Mouse (Mus musculus) heart, embryonic 13.5 days (tissue): ENCODE data around the gene 2900011O08Rik. TPM values are rescaled to one million over a fixed set of nuclear protein-coding genes. Genes with fewer than 3 reads are reported as not detected.

Experiments used
- ATAC-seq: fragments of 200-750 bp; cut with Nextera tagmentation; 2 replicates; pipeline ENCODE4 v1.8.0; 2017; ENCODE audit warnings: moderate TSS enrichment; ENCODE audit not compliant: insufficient number of reproducible peaks, low FRiP score, low TSS enrichment; ENCODE audit errors: extremely low read depth
- H3K27ac ChIP-seq: fragments of 300-500 bp; sonication (generic); replicated peaks from 2 replicates; pipeline ENCODE4 v1.5.1; 2015; ENCODE audit warnings: moderate library complexity, mild to moderate bottlenecking, inconsistent platforms
- H3K27me3 ChIP-seq: fragments of 300-500 bp; sonication (generic); replicated peaks from 2 replicates; pipeline ENCODE4 v1.6.1; 2015; ENCODE audit warnings: mild to moderate bottlenecking, inconsistent platforms
- H3K36me3 ChIP-seq: fragments of 300-500 bp; sonication (generic); 2 replicates; pipeline ENCODE4 v1.6.1; 2015; ENCODE audit warnings: mild to moderate bottlenecking, inconsistent platforms
- H3K4me1 ChIP-seq: fragments of 300-500 bp; sonication (generic); 2 replicates; pipeline ENCODE4 v1.6.1; 2015; ENCODE audit warnings: inconsistent platforms
- H3K4me2 ChIP-seq: fragments of 300-500 bp; sonication (generic); 2 replicates; pipeline ENCODE4 v1.6.1; 2015; ENCODE audit warnings: inconsistent platforms, mild to moderate bottlenecking, moderate library complexity
- H3K4me3 ChIP-seq: fragments of 300-500 bp; sonication (generic); 2 replicates; pipeline ENCODE4 v1.5.1; 2015; ENCODE audit warnings: moderate library complexity, mild to moderate bottlenecking, inconsistent platforms
- H3K9ac ChIP-seq: fragments of 300-500 bp; sonication (generic); 2 replicates; pipeline ENCODE4 v1.6.1; 2015; ENCODE audit warnings: inconsistent platforms, mild to moderate bottlenecking, moderate library complexity
- H3K9me3 ChIP-seq: fragments of 300-500 bp; sonication (generic); 2 replicates; pipeline ENCODE4 v1.6.1; 2016; ENCODE audit warnings: inconsistent platforms
- WGBS: fragments of 180-500 bp; shearing (Covaris S2); methylation state at CpG from one replicate; pipeline ENCODE4 v1.1.7; 2015; ENCODE audit warnings: mixed read lengths; 5-methylcytosine and 5-hydroxymethylcytosine counted together
- polyA plus RNA-seq: library from polyadenylated mRNA; unstranded; fragments of >200 nt; fragmentation: Nextera tagmentation; extraction: Ambion mirVana; gene quantifications from 2 replicates; pipeline ENCODE4 v1.2.1, GENCODE M21; 2015

The 2900011O08Rik gene
- polyA plus RNA-seq, result 1.2 and 1.3 TPM in 2 replicates

DNA sequence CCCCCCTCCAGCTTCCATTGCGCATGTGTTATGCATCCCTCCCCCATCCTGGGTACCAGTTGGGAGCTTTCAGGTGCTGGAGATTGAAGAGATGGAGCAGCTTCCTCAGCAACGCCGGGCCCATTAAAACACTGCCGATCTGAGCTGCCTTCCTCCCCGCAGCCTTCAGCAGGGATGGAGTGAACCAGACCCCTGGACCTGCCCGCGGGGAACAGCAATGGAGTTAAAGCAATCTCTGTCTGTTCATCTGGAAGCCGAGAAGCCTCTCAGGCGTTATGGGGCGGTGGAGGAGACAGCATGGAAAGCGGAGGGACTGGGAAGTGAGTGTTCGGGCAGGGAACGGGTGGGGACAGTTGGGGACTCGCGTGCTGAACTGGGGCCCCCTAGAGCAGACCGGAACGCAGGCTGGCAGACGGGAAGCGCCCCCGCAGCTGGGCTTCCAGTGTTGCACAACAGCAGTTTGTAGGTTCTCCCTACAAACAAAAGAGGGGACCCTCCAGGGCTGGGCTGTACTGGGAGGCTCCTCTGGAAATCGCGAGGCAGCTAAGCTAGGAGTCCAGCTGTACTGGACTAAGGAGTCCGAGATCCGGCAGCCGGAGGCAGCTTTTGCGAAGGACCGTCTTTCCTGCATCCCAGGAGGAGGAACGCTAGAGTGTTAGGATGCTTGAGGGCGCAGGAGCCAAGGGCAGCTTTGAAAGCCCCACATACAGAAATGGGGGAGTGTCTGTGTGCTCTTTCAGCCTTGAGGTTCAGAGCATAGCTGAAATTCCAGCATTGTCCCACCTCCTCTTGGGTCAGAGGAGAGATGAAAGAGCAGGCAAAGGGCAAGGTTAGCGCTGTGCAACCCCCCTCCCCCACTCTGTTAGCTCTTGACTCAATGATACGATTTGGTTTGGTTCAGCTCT is at the start of gene 2900011O08Rik, which contains the start of gene Ifitm7:
Gene 2900011O08Rik, plus strand, starts transcription at position 31 of the 905 bp plus-strand sequence.
Gene Ifitm7, minus strand, starts transcription at position 315 of the 905 bp plus-strand sequence.
- ATAC-seq, result no peak
- WGBS, result 1% methylated on average over 31 of the region's 31 CpGs
- H3K9ac ChIP-seq, result peak within 1 kb of the TSS; percentile 63

DNA sequence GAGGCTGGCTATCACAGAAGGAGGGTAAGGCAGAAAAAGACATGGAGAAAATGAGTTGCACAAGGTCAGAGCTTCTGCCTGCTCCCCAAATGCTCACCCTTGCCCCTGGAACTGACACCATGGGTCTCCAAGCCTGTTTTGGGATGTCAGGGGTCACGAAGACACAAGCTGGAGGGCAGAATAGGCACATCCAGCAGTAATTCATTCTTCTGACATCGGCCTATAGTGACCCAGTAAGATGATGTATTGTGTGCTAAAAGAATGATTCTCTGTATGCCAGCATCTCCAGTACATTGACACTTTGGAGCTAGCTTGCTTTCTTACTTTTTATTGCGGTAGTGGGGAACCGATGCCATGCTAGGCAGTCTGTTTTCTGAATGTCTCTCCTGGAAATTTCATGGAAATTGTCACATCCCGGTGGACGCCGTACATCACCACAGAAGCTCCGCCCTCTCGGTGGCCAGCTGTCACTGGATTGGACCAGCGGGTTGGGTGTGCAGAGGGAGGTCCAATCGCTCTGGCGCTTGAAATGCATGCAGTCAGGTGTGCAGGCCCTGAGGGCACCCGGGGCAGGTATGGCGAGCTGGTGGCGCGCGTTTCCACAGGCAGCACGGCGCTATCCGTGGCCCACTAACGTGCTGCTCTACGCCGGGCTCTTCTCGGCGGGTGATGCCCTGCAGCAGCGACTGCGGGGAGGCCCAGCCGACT is 46.1 kb upstream of the 2900011O08Rik start:
- Histone ChIP-seq H3K4me2 (peak overlapping the region; percentile 99), H3K36me3 (no peaks in the 10 kb centered on the region), H3K9ac (peak overlapping the region; percentile 79), H3K4me3 (peak overlapping the region; percentile 72), H3K27me3 (peaks cover 23% of the 10 kb centered on the region), H3K27ac (no peak overlapping the region), H3K4me1 (peaks cover 12% of the 10 kb centered on the region), H3K9me3 (no peaks in the 10 kb centered on the region)
- no peak for ATAC-seq
- WGBS, result 5% methylated on average over 28 of the region's 28 CpGs

More for the DNA sequence above, at the start of gene 2900011O08Rik, which contains the start of gene Ifitm7:
- Histone ChIP-seq H3K4me1 (peaks cover 8% of the 10 kb centered on the region), H3K4me3 (peak within 1 kb of the TSS; percentile 56), H3K36me3 (no peaks in the 10 kb centered on the region), H3K9me3 (no peaks in the 10 kb centered on the region), H3K4me2 (peak within 1 kb of the TSS; percentile 87), H3K27me3 (peaks cover 25% of the 10 kb centered on the region), H3K27ac (no peak within 1 kb of the TSS)

DNA sequence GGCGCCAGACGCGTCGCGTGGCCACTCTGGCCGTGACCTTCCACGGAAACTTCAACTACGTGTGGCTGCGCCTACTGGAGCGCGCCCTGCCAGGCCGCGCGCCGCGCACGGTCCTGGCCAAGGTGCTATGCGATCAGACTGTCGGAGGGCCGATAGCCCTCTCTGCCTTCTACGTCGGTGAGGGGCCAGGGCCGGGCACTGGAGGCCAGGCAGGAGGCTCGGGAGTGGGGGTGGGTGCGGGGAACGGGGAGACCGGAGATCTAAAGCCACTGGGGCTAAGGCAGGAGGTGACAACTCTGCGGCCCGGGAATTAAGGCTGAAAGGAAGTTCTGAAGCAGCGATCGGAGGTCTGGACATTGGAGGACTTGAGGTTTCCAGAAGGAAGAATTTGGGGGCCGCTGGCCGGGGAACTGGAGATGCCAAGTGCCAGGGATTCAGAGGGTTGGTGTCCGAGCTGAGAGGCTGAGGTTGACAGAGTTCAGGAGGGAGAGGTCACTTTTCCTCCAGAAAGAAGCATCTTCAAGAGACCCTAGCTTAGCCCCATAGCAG is 45.5 kb upstream of the 2900011O08Rik start:
- Histone ChIP-seq H3K36me3 (no peaks in the 10 kb centered on the region), H3K4me3 (peak overlapping the region; percentile 72), H3K4me2 (peak overlapping the region; percentile 99), H3K4me1 (peaks cover 12% of the 10 kb centered on the region), H3K27me3 (peaks cover 23% of the 10 kb centered on the region), H3K27ac (no peak overlapping the region), H3K9ac (peak overlapping the region; percentile 79), H3K9me3 (no peaks in the 10 kb centered on the region)
- WGBS, result 2% methylated on average over 34 of the region's 34 CpGs
- no peak for ATAC-seq

DNA sequence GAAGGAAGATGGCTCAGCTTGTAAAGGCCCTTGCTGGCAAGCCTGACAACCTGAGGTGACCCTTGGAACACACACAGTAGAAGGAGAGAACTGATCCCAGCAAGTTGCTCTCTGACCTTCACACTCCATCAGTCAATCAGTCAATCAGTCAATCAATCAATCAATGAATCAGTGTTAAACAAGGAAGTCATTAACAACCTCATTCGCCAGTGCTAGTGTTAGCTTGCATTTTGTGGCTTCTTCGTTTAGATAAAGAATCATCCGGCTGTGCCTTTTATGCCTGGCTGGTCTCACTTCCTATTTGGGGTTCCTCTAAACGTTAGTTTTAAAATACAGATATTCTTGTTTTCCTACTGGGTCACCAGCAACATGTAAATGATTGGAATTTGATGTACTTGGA is 42.2 kb upstream of the 2900011O08Rik start:
- WGBS, result 47% methylated on average over 4 of the region's 4 CpGs
- H3K9ac ChIP-seq, result no peak overlapping the region
- no peak overlapping the region for H3K4me3 ChIP-seq
- peaks cover 12% of the 10 kb centered on the region for H3K4me1 ChIP-seq
- no peaks in the 10 kb centered on the region for H3K36me3 ChIP-seq
- H3K27me3 ChIP-seq, result peaks cover 23% of the 10 kb centered on the region
- ATAC-seq, result no peak
- H3K9me3 ChIP-seq, result no peaks in the 10 kb centered on the region
- H3K4me2 ChIP-seq, result no peak overlapping the region
- no peak overlapping the region for H3K27ac ChIP-seq

DNA sequence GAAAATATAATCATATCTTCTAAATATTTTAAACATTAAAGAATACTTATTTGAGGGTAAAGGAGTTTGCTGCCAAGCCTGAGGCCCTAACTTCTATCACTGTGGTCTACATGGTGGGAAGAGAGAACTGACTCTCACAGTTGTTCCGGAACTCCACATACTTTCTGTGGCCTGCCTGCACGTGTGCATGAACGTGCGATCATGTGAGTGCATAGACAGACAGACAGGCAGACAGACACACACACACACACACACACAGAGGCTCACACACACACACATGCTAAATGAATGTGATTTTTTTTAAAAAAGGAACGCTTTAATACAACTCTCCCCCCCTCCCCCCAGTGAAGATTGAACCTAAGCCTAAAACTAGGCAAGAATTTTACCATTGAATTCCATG is 41.7 kb upstream of the 2900011O08Rik start:
- no peak overlapping the region for H3K4me3 ChIP-seq
- no peak overlapping the region for H3K27ac ChIP-seq
- H3K4me2 ChIP-seq, result no peak overlapping the region
- H3K9me3 ChIP-seq, result no peaks in the 10 kb centered on the region
- H3K36me3 ChIP-seq, result no peaks in the 10 kb centered on the region
- ATAC-seq, result no peak
- H3K4me1 ChIP-seq, result peaks cover 12% of the 10 kb centered on the region
- 67% methylated on average over 5 of the region's 5 CpGs for WGBS
- no peak overlapping the region for H3K9ac ChIP-seq
- H3K27me3 ChIP-seq, result peaks cover 23% of the 10 kb centered on the region

DNA sequence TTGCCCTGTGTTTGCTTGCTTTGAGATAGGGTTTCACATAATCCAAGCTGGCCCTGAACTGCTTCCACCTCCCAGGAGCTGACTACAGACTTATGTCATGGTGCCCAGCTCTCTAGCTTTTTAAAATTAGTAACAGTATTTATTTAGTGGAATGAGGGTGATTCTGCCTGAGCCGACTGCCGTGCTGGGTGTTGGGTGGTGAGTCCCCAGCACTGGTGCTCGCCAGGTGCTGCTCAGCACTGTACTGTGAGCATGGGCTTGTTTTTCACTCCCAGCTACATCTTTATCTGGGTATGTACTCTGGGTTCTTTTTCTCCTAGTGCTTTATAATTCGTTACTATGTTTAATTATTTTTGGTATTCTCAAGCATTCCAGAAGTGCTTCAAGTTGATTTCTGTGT is 41.3 kb upstream of the 2900011O08Rik start:
- WGBS, result 56% methylated on average over 4 of the region's 4 CpGs
- Histone ChIP-seq H3K27ac (no peak overlapping the region), H3K27me3 (peaks cover 23% of the 10 kb centered on the region), H3K4me2 (no peak overlapping the region), H3K36me3 (no peaks in the 10 kb centered on the region), H3K4me3 (no peak overlapping the region), H3K9ac (no peak overlapping the region), H3K4me1 (peaks cover 12% of the 10 kb centered on the region), H3K9me3 (no peaks in the 10 kb centered on the region)
- ATAC-seq, result no peak

DNA sequence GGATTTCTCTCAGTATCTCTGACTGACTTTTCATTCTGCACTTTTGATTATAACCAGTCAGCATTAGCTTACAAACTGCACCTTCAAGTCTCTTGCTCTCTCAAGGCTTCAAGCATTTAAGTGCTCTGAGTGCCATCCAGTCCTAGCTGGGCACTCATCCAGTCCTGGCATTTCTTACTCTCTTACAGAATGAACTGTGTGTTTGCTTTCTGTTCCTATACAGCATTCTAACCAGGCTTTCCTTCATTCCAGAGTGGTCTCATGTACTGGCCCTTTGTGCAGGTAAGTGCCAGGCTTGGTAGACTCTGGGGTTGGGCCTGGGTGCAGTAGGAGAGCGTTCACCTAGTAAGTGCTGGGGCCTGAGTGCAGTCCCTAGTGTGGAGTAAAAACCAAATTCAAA is 40.1 kb upstream of the 2900011O08Rik start:
- peaks cover 13% of the 10 kb centered on the region for H3K27me3 ChIP-seq
- no peak overlapping the region for H3K27ac ChIP-seq
- no peak overlapping the region for H3K4me2 ChIP-seq
- H3K9me3 ChIP-seq, result no peaks in the 10 kb centered on the region
- ATAC-seq, result no peak
- no peak overlapping the region for H3K9ac ChIP-seq
- H3K36me3 ChIP-seq, result no peaks in the 10 kb centered on the region
- no peak overlapping the region for H3K4me3 ChIP-seq
- H3K4me1 ChIP-seq, result peaks cover 5% of the 10 kb centered on the region; the same call in 1 of the 2 replicates
- 92% methylated on average over 1 of the region's 1 CpGs for WGBS

DNA sequence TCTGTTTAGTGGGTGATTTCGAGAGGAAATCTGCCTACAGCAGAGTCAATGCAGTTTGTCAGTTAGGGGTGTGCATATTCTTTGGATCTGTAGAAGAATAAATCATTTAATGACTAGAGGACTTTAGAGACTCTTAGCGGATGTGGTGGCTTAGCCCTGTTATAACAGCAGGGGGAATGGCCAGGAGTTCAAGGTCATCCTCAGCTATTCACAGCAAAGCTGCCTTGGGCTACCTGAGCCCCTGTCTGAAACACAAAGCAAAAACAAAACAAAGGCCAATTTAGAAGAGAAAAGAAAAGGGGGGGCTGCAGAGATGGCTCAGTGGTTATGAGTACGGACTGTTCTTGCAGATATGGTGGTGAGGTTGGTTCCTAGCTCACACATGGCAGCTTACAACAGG is 35.2 kb upstream of the 2900011O08Rik start:
- no peak overlapping the region for H3K9ac ChIP-seq
- no peak overlapping the region for H3K4me3 ChIP-seq
- no peak for ATAC-seq
- H3K9me3 ChIP-seq, result no peaks in the 10 kb centered on the region
- H3K36me3 ChIP-seq, result no peaks in the 10 kb centered on the region
- no peaks in the 10 kb centered on the region for H3K27me3 ChIP-seq
- H3K4me2 ChIP-seq, result no peak overlapping the region
- no peak overlapping the region for H3K27ac ChIP-seq
- no peaks in the 10 kb centered on the region for H3K4me1 ChIP-seq
- WGBS, result 67% methylated on average over 3 of the region's 3 CpGs

DNA sequence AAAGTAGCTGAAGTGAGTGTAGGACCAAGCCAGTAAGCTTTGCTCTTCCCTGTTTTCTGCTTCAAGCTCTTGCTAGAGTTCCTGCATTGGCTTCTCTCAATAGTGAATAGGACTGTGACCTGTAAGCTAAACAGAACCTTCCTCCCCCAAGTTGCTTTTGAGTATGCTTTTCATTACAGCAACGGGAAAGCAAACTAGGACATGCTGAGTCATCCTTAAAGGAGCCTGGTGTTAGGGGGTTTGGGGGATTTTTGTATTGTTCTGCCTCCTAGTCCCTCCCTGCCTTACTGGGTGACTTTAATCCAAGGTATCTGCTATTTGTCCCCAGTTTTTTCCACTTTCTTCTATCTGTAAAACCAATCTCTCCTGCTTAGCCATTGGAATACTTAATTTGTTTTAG is 24.4 kb upstream of the 2900011O08Rik start:
- Histone ChIP-seq H3K4me3 (no peak overlapping the region), H3K4me2 (no peak overlapping the region), H3K9ac (no peak overlapping the region), H3K36me3 (no peaks in the 10 kb centered on the region), H3K27me3 (no peaks in the 10 kb centered on the region), H3K4me1 (no peaks in the 10 kb centered on the region), H3K27ac (no peak overlapping the region), H3K9me3 (no peaks in the 10 kb centered on the region)
- ATAC-seq, result no peak
- WGBS, result 21% methylated on average over 1 of the region's 1 CpGs

DNA sequence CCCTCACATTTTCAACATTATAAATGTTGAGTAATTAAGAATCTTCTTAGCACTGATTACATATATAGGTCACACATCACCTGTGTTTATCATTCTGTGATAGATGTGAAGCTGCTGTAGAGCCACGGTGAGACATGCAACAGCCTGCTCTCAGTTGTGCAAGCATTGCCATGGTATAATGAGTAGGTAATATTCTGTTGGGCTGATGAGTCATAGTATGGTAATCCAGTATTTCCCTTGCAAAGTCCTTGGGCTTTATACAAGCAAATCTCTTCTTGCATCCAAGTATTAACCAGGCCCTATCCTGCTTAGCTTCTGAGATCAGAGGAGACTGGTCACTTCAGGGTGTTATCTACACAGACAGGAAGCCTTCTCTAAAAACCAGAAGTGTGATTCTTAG is 17.3 kb upstream of the 2900011O08Rik start:
- Histone ChIP-seq H3K4me2 (no peak overlapping the region), H3K4me1 (no peaks in the 10 kb centered on the region), H3K9ac (no peak overlapping the region), H3K27me3 (no peaks in the 10 kb centered on the region), H3K36me3 (no peaks in the 10 kb centered on the region), H3K4me3 (no peak overlapping the region), H3K9me3 (no peaks in the 10 kb centered on the region), H3K27ac (no peak overlapping the region)
- ATAC-seq, result no peak
- 77% methylated on average over 1 of the region's 1 CpGs for WGBS

DNA sequence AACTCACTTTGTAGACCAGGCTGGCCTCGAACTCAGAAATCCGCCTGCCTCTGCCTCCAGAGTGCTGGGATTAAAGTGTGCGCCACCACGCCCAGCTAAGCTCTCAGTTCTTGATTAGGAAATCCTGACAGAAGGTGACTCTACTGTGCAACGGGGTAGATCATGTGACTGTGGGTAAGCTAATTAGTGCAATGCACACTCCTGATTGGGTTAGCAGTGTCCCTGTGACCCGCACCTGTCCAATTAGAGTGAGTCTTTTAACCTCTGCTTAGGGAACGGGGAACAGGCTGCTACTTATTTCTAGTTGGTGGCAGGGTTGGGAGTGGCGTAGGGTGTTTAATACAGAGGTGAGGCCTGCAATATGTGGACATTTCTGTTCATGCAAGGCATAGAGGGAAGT is 14.4 kb upstream of the 2900011O08Rik start:
- Histone ChIP-seq H3K4me1 (no peaks in the 10 kb centered on the region), H3K9ac (no peak overlapping the region), H3K4me2 (no peak overlapping the region), H3K4me3 (no peak overlapping the region), H3K27me3 (no peaks in the 10 kb centered on the region), H3K9me3 (peaks cover 6% of the 10 kb centered on the region; the same call in 1 of the 2 replicates), H3K36me3 (no peaks in the 10 kb centered on the region), H3K27ac (no peak overlapping the region)
- 82% methylated on average over 8 of the region's 8 CpGs for WGBS
- ATAC-seq, result no peak
